Mouse (Mus musculus) heart, embryonic 16.5 days (tissue): ENCODE data around the gene Sgpp2. TPM values are rescaled to one million over a fixed set of nuclear protein-coding genes. Genes with fewer than 3 reads are reported as not detected.

Experiments used
- ATAC-seq: fragments of 200-750 bp; cut with Nextera tagmentation; replicated peaks from 2 replicates; pipeline ENCODE4 v1.8.0; 2017; ENCODE audit warnings: moderate number of reproducible peaks; ENCODE audit not compliant: insufficient read depth, low FRiP score; ENCODE audit errors: extremely low read depth
- H3K27ac ChIP-seq: fragments of 300-500 bp; sonication (generic); 2 replicates; pipeline ENCODE4 v1.5.1; 2014; ENCODE audit warnings: mild to moderate bottlenecking, low read length, control low read depth, moderate library complexity
- H3K27me3 ChIP-seq: fragments of 300-500 bp; sonication (generic); 2 replicates; pipeline ENCODE4 v1.6.1; 2014; ENCODE audit warnings: low read length, mixed read lengths; ENCODE audit not compliant: control insufficient read depth, insufficient read depth
- H3K36me3 ChIP-seq: fragments of 300-500 bp; sonication (generic); 2 replicates; pipeline ENCODE4 v1.6.1; 2014; ENCODE audit not compliant: control insufficient read depth, insufficient read depth
- H3K4me1 ChIP-seq: fragments of 300-500 bp; sonication (generic); 2 replicates; pipeline ENCODE4 v1.6.1; 2014; ENCODE audit warnings: low read length, mixed read lengths; ENCODE audit not compliant: control insufficient read depth, insufficient read depth
- H3K4me2 ChIP-seq: fragments of 300-500 bp; sonication (generic); 2 replicates; pipeline ENCODE4 v1.6.1; 2014; ENCODE audit warnings: low read depth, mild to moderate bottlenecking, control low read depth, low read length
- H3K4me3 ChIP-seq: fragments of 300-500 bp; sonication (generic); 2 replicates; pipeline ENCODE4 v1.5.1; 2014; ENCODE audit warnings: mild to moderate bottlenecking, control low read depth, low read length
- H3K9ac ChIP-seq: fragments of 300-500 bp; sonication (generic); 2 replicates; pipeline ENCODE4 v1.6.1; 2014; ENCODE audit warnings: low read length, control low read depth
- H3K9me3 ChIP-seq: fragments of 300-500 bp; sonication (generic); replicated peaks from 2 replicates; pipeline ENCODE4 v1.6.1; 2016; ENCODE audit warnings: low read length; ENCODE audit not compliant: control insufficient read depth
- WGBS: fragments of 180-500 bp; shearing (Covaris S2); extraction: QIAGEN DNeasy Blood & Tissue Kit; methylation state at CpG from one replicate; pipeline ENCODE4 v1.1.7; 2014; 5-methylcytosine and 5-hydroxymethylcytosine counted together
- polyA plus RNA-seq: library from polyadenylated mRNA; unstranded; fragments of >200 nt; fragmentation: Nextera tagmentation; extraction: Ambion mirVana; gene quantifications from 2 replicates; pipeline ENCODE4 v1.2.1, GENCODE M21; 2015

The Sgpp2 gene
- polyA plus RNA-seq, 1 experiment from 2014 or later = 0.28 TPM

DNA sequence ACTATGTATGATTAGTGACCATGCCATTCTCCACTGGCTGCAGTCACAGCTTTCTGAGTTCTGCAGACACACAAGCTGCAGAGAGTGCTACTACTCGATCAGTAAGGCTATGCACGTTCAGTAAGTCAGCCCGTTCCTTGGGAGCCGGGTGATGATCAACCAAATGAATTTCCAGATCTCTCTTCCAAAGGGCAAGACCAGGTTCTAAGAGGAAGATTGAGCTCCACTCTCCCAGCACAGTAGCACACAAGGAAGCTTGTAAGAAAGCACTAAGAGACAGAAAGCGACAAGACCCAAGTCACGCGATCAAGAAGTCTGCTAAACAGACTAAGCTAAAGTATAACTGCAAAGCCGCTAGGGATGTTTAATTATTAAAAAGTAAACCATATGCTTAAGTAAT, 130.6 kb downstream of the Sgpp2 start:
- peaks cover 20% of the 10 kb centered on the region for H3K36me3 ChIP-seq
- H3K4me1 ChIP-seq = peaks cover 12% of the 10 kb centered on the region
- WGBS = 92% methylated on average over 8 of the region's 8 CpGs
- no peak for ATAC-seq
- no peak overlapping the region for H3K9ac ChIP-seq
- no peak overlapping the region for H3K4me2 ChIP-seq
- H3K27ac ChIP-seq = no peak overlapping the region
- H3K9me3 ChIP-seq = no peaks in the 10 kb centered on the region
- no peak overlapping the region for H3K4me3 ChIP-seq
- H3K27me3 ChIP-seq = no peaks in the 10 kb centered on the region

DNA sequence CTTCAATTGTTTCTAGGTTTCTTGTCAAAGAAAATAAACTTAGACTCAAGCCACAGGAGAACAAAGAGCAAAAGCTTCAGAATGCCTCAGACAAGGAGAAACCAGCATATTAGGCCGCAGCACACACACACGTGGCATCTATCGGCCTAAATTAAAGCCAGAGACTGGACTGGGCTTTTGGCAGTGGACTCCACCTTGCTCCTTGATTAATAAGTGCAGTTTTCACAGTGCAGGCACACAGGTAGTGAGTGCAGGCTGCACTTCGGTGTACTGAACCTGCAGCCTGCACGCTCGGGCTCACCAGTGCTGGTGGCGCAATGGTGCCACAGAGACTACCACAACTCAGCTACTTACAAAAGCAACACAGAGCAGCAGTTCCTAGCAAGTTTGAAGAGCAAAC, 132.9 kb downstream of the Sgpp2 start:
- no peak overlapping the region for H3K4me3 ChIP-seq
- 91% methylated on average over 7 of the region's 7 CpGs for WGBS
- H3K4me2 ChIP-seq = no peak overlapping the region
- H3K27me3 ChIP-seq = no peaks in the 10 kb centered on the region
- no peaks in the 10 kb centered on the region for H3K9me3 ChIP-seq
- no peak overlapping the region for H3K9ac ChIP-seq
- H3K4me1 ChIP-seq = no peaks in the 10 kb centered on the region
- H3K27ac ChIP-seq = no peak overlapping the region
- no peak for ATAC-seq
- H3K36me3 ChIP-seq = peaks cover 20% of the 10 kb centered on the region

DNA sequence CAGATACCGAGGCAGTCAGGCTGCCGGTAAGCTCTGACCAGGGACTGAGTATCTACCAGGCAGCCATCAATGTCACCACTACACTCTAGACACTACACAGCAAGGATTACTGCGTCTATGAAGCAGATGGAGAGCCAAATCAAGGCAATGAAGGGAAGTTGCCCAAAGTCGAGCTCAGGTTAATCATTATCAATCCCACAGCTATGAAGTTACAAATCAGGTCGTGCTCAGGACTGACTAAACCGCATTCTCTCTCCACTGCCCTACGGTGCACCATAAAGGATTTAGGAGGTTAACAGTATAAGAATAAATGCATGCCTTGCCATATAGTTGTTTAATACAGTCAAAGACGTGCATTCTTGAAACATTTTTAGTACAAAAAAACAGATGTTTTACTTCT, 136.1 kb downstream of the Sgpp2 start:
- Histone ChIP-seq H3K4me2 (no peak overlapping the region), H3K27ac (no peak overlapping the region), H3K36me3 (peaks cover 35% of the 10 kb centered on the region), H3K4me1 (peaks cover 2% of the 10 kb centered on the region; the same call in 1 of the 2 replicates), H3K27me3 (no peaks in the 10 kb centered on the region), H3K9me3 (no peaks in the 10 kb centered on the region), H3K4me3 (no peak overlapping the region), H3K9ac (no peak overlapping the region)
- WGBS = 77% methylated on average over 8 of the region's 8 CpGs
- no peak for ATAC-seq

DNA sequence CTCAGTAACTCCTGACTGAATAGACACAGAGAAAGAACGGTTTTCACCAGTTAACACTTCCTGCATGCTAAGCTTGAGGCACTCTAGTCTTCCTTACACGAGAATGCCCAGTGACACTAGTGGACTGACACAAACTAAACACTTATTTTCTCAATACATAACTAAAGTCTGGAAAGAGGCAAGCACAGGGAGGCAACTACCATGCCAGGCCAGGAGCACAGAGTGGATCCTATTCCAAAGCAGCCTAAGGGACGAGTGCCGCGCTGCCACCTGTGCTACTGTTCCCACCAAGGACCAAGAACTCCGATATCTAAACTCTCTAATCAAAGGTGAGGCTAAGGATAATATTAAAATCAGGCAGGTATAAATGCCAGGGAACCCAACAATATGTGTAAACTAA, 136.6 kb downstream of the Sgpp2 start:
- H3K9me3 ChIP-seq = no peaks in the 10 kb centered on the region
- H3K36me3 ChIP-seq = peaks cover 38% of the 10 kb centered on the region
- H3K27ac ChIP-seq = no peak overlapping the region
- H3K9ac ChIP-seq = no peak overlapping the region
- H3K4me2 ChIP-seq = no peak overlapping the region
- no peak for ATAC-seq
- 94% methylated on average over 6 of the region's 6 CpGs for WGBS
- H3K4me3 ChIP-seq = no peak overlapping the region
- no peaks in the 10 kb centered on the region for H3K27me3 ChIP-seq
- H3K4me1 ChIP-seq = peaks cover 2% of the 10 kb centered on the region; the same call in 1 of the 2 replicates

DNA sequence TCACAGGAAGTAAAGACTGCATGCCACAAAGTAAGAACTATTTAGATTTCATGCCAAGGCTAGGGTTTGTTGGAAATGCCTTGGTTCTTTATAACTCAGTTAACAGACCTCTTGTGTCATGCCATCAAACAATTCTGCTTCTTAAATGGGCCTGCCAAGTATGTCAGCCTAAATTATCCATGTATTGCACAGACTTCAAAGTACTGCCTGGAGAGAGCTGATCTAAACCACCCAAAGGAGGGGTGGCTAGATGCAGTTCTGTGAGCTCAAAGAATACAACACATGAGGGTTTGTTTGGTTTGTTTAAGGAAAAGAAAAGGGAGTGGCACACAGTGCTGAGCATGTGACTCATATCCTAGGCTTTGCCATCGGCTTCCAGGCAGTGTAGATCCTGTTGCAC, 137.9 kb downstream of the Sgpp2 start:
- Histone ChIP-seq H3K4me2 (no peak overlapping the region), H3K4me1 (peaks cover 2% of the 10 kb centered on the region; the same call in 1 of the 2 replicates), H3K9ac (no peak overlapping the region), H3K9me3 (no peaks in the 10 kb centered on the region), H3K27me3 (no peaks in the 10 kb centered on the region), H3K4me3 (no peak overlapping the region), H3K27ac (no peak overlapping the region), H3K36me3 (peaks cover 29% of the 10 kb centered on the region)
- whole genome bisulfite sequencing = 44% methylated on average over 1 of the region's 1 CpGs
- ATAC-seq = no peak

DNA sequence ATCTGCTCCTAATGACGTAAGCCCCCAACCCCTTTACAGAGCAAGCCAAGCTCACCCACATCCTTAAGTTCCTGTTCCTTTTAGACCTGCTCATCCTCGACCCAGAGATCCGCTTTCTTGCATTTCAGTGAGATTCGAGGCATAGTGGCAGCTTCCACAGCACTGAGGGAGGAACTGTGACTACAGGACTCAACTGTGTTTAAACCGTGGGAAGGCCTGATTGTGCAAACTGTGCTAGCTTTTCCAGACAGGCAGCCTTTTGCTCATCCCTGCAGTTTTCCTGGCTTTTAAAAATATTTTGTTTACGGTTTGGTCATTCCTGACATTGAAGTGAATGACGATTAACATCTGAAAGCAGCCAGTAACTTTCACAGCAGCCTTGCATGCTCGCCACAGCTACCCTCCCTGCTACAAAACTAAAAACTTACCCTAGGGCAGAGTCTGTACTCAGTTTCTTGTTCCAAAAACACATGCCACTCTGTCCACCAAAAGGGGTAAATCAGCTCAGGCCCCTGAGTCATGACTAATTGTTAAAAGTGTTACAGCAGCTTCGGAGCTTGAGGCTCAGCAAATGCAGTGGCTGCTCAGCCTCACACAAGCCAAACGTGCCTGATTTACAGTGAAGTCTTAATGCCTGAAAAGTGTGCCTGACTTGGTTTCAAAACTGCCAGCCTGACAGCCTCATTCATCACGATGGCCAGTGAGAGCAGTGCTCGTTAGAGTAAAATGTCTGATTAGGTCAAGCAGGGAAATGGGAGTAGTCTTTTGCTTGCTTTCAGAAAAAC, 141.1 kb downstream of the Sgpp2 start:
- H3K27ac ChIP-seq = no peak overlapping the region
- 78% methylated on average over 12 of the region's 12 CpGs for WGBS

DNA sequence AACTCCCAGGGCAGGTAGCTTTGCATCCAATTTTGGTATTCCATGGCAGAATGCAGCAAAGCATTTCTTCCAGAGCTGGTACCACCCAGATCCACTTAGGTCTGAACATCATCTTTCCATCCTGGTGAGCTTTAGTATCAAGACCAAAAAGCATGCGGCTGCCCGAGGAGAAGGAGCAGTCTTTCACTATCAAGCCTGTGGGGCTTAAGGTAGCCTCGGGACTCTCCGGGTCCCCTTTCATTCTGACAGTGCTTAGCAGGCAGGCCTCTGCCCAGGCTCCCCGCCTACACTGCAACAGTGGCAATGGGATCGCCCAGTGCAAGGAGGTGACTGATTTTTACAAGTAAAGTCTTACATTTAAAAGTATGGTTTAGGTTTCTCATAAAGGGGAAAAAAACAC, 142.4 kb downstream of the Sgpp2 start:
- Histone ChIP-seq H3K4me3 (no peak overlapping the region), H3K9ac (no peak overlapping the region), H3K4me1 (peaks cover 2% of the 10 kb centered on the region; the same call in 1 of the 2 replicates), H3K4me2 (no peak overlapping the region), H3K36me3 (peaks cover 36% of the 10 kb centered on the region), H3K27me3 (no peaks in the 10 kb centered on the region), H3K9me3 (no peaks in the 10 kb centered on the region), H3K27ac (no peak overlapping the region)
- WGBS = 89% methylated on average over 6 of the region's 6 CpGs
- ATAC-seq = no peak

More for the DNA sequence above, 141.1 kb downstream of the Sgpp2 start:
- H3K27me3 ChIP-seq = no peaks in the 10 kb centered on the region
- no peaks in the 10 kb centered on the region for H3K9me3 ChIP-seq
- H3K36me3 ChIP-seq = peaks cover 30% of the 10 kb centered on the region
- H3K9ac ChIP-seq = no peak overlapping the region
- no peak overlapping the region for H3K4me3 ChIP-seq
- H3K4me1 ChIP-seq = peaks cover 2% of the 10 kb centered on the region; the same call in 1 of the 2 replicates
- no peak for ATAC-seq
- H3K4me2 ChIP-seq = no peak overlapping the region

DNA sequence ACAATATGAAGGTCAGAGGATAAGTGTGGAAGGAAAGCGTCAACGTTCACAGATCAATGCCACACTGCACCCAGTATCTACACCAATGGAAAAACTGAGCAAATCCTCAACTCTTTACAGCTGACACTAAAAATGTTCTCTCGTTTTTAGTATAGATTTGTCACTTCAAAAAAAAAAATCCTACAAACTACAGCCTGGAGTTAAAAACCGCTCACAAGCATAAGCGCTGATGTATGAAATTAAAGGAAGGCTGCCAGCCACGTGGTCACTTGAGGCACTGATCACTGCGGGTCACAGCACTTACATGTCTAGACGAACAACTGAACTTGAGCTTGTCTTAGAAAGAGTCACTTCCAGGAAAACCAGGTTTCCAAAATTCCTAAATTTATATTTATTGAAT, 143.7 kb downstream of the Sgpp2 start:
- Histone ChIP-seq H3K4me3 (no peak overlapping the region), H3K36me3 (peaks cover 35% of the 10 kb centered on the region), H3K27me3 (no peaks in the 10 kb centered on the region), H3K9ac (no peak overlapping the region), H3K9me3 (no peaks in the 10 kb centered on the region), H3K27ac (no peak overlapping the region), H3K4me2 (no peak overlapping the region), H3K4me1 (no peaks in the 10 kb centered on the region)
- ATAC-seq = no peak
- WGBS = 90% methylated on average over 8 of the region's 8 CpGs

DNA sequence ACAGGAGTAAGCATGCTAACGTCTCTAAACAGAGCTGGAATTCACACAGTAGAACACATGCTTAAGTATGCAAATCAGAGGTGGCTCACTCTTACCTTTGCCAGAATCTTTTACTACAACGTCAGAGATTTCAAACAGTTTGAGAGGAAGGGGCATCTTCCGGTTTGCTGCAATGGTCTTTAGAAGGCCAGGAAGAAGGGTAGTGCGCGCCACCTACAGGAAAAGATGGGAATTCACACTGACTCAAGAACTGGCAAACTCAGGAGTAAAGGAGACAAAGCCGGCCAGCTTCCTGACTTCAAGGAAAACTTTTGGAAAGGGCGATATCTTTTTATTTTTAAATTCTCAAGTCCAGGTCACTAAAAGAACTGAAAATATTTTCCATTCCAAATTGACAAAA, 144.5 kb downstream of the Sgpp2 start:
- H3K27ac ChIP-seq = no peak overlapping the region
- ATAC-seq = no peak
- 33% methylated on average over 7 of the region's 7 CpGs for WGBS
- no peak overlapping the region for H3K4me2 ChIP-seq
- H3K27me3 ChIP-seq = no peaks in the 10 kb centered on the region
- H3K4me3 ChIP-seq = no peak overlapping the region
- peaks cover 35% of the 10 kb centered on the region for H3K36me3 ChIP-seq
- no peak overlapping the region for H3K9ac ChIP-seq
- H3K9me3 ChIP-seq = no peaks in the 10 kb centered on the region
- H3K4me1 ChIP-seq = no peaks in the 10 kb centered on the region
